Mouse (Mus musculus): Measurements from ENCODE around the gene Degs2.
A peak's percentile ranks its signal among the peaks of the same experiment; 100 is the strongest.

Degs2 gene

GRCm38 (mm10) chr12:108653358-108654335 is 48.5 kb downstream of the Degs2 start:
- no peak for DNase-seq (ENCODE audit: low spot score)

DNA sequence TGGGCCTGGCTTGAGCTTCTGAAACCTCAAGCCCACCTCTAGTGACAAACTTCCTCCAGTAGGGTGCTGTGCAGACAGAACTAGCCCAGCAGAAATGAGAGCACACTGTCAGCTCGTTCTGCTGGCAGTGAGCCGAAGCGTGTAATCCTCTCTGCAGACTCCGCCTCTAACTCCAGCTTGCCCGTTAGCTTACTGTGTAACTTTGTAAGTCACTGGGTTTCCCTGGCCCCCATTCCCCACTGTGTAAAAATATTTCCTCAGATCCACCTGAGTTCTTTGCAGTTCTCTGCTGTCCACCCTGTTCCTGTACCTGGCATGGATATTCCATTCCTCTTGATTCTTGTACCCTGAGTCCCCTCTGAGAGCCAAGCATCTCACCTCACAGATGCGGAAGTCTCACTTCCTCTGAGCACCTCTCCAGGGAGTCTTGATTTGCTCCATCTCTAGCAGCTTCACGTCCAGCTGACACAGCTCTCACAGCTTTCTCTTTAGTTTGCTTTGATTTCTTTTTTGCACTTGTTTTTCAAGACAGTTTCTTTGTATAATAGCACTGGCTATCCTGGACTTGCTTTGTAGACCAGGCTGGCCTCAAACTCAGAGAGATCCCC is 51.0 kb downstream of the Degs2 start:
- peak; percentile 41 for DNase-seq (ENCODE audit: low spot score)

DNA sequence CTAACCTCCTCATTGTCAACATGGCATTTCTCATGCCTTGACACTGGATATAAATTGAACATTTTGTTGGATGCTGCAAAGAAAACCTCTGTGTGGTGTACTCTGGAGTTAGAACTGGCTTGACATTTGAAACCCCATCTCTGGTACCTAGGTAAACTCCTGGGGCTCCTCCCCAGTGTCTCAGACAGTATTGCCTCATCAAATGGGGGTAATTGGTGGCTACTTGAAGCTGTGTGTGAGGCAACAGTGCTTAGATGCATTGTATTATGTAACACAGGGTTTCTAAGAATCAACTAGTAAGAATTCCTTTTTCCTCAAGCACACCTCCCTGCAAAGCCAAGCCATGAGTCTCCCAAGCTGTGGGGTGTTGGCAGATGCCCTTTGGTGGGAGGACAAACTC is 54.3 kb downstream of the Degs2 start:
- peak; percentile 54 for DNase-seq (ENCODE audit: low spot score)

GRCm38 (mm10) chr12:108646234-108646633 is 55.9 kb downstream of the Degs2 start:
- no peak for DNase-seq (ENCODE audit: low spot score)

- DNase-seq (ENCODE audit: low spot score), result no peak
These were observed 60.1 kb downstream of the Degs2 start for GRCm38 (mm10) chr12:108642019-108642418.

DNA sequence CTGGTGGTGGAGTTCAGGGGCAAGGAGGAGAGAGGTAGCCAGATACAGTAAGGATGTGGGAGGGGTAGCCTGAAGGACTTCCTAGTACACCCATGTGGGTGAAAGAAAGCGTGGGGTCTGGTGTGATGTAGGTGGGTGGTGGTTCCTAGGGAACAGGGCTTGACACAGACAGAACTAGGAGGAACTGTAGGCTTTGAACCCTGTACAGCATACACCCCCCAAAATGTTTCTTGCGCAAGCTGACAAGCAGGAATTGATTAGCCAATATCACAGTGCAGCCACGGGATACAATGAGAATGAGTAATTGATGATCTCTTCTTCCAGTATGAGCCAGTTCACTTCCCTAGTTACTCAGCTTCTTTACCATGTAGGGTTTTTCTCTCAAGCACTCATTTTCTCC is 63.0 kb downstream of the Degs2 start:
- peak; percentile 54 for DNase-seq (ENCODE audit: low spot score)

DNA sequence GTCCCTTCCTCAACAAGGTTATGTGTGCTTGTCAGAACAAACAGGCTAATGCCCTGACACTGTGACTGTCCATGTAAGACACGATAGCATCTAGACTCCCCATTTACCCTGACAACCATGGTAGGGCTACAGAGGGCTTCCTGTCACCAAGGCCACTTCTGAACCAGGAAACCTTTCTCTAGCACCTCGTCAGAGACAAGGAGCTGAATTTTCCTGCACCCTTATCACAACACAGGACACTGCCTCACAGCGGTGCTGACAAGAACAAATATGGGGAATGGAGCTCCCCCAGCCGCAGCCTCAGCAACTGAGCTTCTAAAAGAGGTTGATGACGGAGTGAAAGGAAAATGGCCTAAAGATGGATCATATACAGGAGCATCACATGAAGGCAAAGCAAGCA is 64.7 kb downstream of the Degs2 start:
- no peak for DNase-seq (ENCODE audit: low spot score)

- DNase-seq (ENCODE audit: low spot score), result peak; percentile 56
These were observed 66.6 kb downstream of the Degs2 start for GRCm38 (mm10) chr12:108635501-108635900.

- no peak for DNase-seq (ENCODE audit: low spot score)
These were observed 68.1 kb downstream of the Degs2 start for GRCm38 (mm10) chr12:108634031-108634430.

DNA sequence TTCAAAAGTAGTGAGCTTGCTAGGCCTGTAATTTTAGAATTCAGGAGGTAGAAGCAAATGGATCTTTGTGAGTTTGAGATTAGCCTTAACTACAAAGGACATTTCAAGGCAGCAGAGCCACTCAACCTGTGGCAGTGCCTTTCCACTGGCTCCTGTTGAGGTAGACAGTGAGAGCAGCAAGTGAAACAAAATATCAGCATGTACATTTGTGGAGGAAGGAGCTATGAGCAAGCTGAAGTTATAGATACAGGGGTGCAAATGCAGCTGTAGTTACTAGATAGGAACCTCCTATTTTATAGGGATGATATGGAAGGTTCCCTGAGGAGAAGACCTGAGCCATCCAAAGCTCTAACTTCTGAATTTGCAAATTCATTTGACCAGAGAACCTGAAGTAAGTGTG is 69.6 kb downstream of the Degs2 start:
- DNase-seq (ENCODE audit: low spot score), result no peak

DNA sequence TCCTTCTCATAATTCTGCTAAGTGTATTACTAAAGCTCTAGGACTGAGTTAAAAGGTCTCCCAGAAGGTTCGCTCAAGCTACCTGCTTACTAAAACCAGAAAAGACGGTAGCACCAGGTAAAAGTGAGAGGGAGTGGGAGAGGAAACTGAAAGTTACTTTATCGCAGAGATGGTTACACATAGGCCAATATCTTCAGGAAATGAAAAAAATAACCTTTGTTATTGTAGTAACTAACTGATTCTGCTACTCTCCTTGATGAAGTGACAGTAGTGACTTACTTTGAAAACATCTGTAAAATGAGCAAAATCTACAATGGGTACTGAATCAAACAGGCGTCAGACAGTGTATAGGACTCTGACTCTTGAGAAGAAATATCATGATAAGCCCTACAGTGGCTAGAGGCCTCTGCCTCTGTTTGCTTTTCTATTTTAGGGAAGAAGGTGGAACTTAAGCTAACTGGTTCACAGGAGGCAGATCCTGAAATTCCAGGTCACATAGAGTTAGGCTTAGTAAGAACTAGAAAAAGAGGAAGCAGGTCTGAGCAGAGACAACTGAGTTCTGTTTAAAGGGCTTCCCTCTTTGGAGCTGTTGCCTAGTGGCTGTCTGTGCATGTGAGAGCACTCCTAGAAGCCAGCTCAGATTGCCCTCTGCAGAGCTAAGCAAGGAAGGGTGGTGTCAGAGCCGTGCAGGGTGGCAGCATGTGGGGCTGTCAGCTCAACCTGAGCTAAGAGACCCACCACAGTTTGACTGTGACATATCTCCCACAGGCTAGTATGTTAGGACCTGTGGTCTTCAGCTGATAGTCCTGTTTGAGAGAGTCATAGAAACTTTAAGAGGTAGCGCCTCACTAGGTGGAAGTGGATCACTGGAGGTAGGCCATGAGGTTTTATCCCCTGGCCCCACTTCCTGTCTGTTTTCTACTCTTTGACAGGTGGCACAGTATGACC is 71.1 kb downstream of the Degs2 start:
- peak; percentile 43 for DNase-seq (ENCODE audit: low spot score)

DNA sequence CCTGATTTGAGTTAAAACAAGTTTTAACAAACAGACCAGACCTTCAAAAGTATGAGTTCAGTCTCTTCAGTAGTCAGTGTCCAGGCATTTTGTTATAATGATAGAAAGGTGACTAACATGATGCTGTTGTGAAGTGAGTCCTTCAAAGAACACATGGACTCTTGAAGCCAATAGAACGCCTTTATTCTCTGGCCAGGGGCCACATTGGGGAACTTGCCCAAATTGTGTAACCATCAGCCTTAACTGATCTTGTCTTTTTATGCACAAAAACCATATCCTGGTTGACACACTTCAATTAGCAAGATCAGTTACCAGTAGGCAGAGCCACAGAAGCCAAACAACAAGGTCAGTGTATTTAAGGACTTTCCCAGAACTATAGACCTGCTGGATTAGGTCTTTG is 72.6 kb downstream of the Degs2 start:
- no peak for DNase-seq (ENCODE audit: low spot score)

Measured in lung, postnatal 25 days (tissue).